Mouse (Mus musculus) ES-Bruce4 (cell line): ENCODE measurements around the gene Lmx1b.

Experiments
- CTCF ChIP-seq: IDR thresholded peaks from one replicate; pipeline ENCODE4 v1.8.1; 2011; ENCODE audit warnings: low read depth, low read length
- EP300 ChIP-seq: IDR thresholded peaks from 2 replicates; pipeline ENCODE4 v1.6.1; 2011; ENCODE audit warnings: low read depth, low read length; ENCODE audit not compliant: insufficient read depth
- POLR2A ChIP-seq: IDR thresholded peaks from one replicate; pipeline ENCODE4 v1.8.1; 2011; ENCODE audit warnings: low read length; ENCODE audit not compliant: insufficient read depth

DNA sequence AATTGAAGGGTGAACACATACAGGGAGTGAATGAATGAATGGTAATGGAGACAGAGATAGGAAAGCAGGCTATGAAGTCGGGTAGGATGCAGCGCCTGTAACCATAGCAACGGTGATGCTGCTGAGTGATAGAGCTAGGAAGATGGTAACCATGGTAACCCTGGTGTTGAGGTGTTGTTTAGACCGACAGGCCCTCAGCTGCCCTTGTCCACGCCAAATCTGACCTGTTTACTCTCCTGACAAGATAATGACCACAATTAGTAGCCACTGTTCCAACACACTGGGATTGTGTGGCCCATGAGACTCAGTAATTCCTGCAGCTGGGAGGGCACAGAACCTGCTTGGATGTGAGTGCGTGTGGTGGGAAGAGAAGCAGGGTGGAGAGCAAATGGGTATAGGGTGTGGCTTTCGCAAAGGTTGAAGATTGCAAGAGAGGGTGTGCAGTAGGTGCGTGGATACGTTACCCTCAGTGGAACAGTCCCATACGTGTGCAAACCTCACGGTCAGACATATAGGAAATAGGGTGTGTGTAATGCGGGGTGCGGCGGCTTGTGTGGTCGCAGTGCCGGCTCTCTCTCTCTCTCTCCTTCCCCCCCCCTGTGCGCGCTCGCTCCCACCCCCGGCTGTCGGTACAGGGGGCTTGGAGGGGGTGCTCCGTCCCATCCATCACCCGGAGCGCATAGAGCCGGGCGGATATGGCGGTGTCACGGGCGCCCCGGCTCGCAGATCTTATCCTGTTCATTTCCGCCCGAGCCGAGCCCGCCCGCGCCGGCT, 96.7 kb downstream of the Lmx1b start:
- TF ChIP-seq CTCF = no peak
- TF ChIP-seq POLR2A = no peak
- TF ChIP-seq EP300 = no peak
